ENCODE assay signal across 21 mouse cellular contexts in the genomic region with DNA sequence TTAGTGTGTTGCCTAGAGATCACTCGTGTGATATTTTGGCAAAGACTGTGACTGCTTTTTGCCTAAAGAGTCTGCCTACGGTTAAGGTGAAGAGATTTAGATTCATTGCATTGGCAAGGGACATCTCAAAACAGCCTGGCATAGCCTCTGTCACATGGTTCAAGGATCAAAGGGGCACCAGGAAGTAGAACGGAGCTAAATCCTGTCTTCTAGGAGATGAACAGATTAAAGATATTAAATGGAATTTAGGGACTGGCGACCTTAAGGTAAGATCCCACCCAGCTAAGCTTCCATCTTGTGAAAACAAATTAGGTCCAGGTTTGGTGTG.
DNase-seq lines count a peak whose midpoint lies in the region; ATAC-seq and TF ChIP-seq lines count a peak whose summit lies in the region.
"Had no signal": no experiment of that assay in that cellular context is flagged by ENCODE, and none has a peak within 500 bp of the region (broad histone marks: within the 10 kb centered on the region; RNA-seq: fewer than 3 reads in every experiment).

No protein-coding gene starts in this region.

- no peak overlapping the region for H3K4me2 ChIP-seq in kidney, embryonic 16.5 days (replicated peaks; ENCODE audit: low read depth, low read length)
- no peak overlapping the region for H3K4me2 ChIP-seq in kidney, embryonic 14.5 days (replicated peaks; ENCODE audit: low read depth, low read length)
- H3K4me2 ChIP-seq: embryonic facial prominence, embryonic 12.5 days; forebrain, embryonic 13.5 days; forebrain, embryonic 15.5 days had no signal

- no peak overlapping the region for H3K9ac ChIP-seq in kidney, embryonic 16.5 days (replicated peaks; ENCODE audit: low read length)
- no peak overlapping the region for H3K9ac ChIP-seq in kidney, embryonic 14.5 days (ENCODE audit: low read depth, low read length)
- H3K9ac ChIP-seq: embryonic facial prominence, embryonic 12.5 days; forebrain, embryonic 13.5 days; forebrain, embryonic 15.5 days; forebrain, postnatal 0 days had no signal

- H3K27me3 ChIP-seq in kidney, adult 2 months (replicated peaks; ENCODE audit: control insufficient read depth, insufficient read depth, low read length) = no peaks in the 10 kb centered on the region
- no peaks in the 10 kb centered on the region for H3K27me3 ChIP-seq in kidney, embryonic 16.5 days (ENCODE audit: insufficient read depth, low read length)
- no peaks in the 10 kb centered on the region for H3K27me3 ChIP-seq in kidney, embryonic 14.5 days (ENCODE audit: control insufficient read depth, insufficient read depth, low read length)
- H3K27me3 ChIP-seq: embryonic facial prominence, embryonic 12.5 days; forebrain, embryonic 13.5 days; forebrain, embryonic 15.5 days had no signal

- TF ChIP-seq CTCF in kidney, adult 2 months (conservative IDR thresholded peaks at IDR 0.05; ENCODE audit: insufficient read depth, insufficient read length, low read depth, low read length) = no peak

- no peak overlapping the region for H3K4me3 ChIP-seq in kidney, adult 2 months (ENCODE audit: insufficient read depth, low read depth, low read length)
- H3K4me3 ChIP-seq in kidney, embryonic 16.5 days (ENCODE audit: low read length) = no peak overlapping the region
- H3K4me3 ChIP-seq in kidney, embryonic 14.5 days (ENCODE audit: low read length) = no peak overlapping the region
- H3K4me3 ChIP-seq: embryonic facial prominence, embryonic 10.5 days; embryonic facial prominence, embryonic 12.5 days; forebrain, embryonic 13.5 days; forebrain, embryonic 15.5 days had no signal

- H3K9me3 ChIP-seq in kidney, embryonic 16.5 days (ENCODE audit: low read length) = no peaks in the 10 kb centered on the region
- no peaks in the 10 kb centered on the region for H3K9me3 ChIP-seq in kidney, embryonic 14.5 days (ENCODE audit: control insufficient read depth, low read length)
- H3K9me3 ChIP-seq: embryonic facial prominence, embryonic 10.5 days; embryonic facial prominence, embryonic 12.5 days; forebrain, embryonic 13.5 days; forebrain, embryonic 15.5 days; G1E had no signal

- H3K27ac ChIP-seq in kidney, adult 2 months (ENCODE audit: insufficient read depth, low read depth, low read length) = peak overlapping the region; percentile 53
- H3K27ac ChIP-seq in kidney, embryonic 16.5 days (ENCODE audit: low read length) = no peak overlapping the region
- H3K27ac ChIP-seq in kidney, embryonic 14.5 days (ENCODE audit: low read depth, low read length) = no peak overlapping the region
- H3K27ac ChIP-seq: embryonic facial prominence, embryonic 10.5 days; embryonic facial prominence, embryonic 12.5 days; forebrain, embryonic 13.5 days; forebrain, embryonic 15.5 days had no signal

- H3K4me1 ChIP-seq in kidney, adult 2 months (ENCODE audit: control insufficient read depth, insufficient read depth, low read length) = peaks cover 8% of the 10 kb centered on the region; the same call in 1 of the 2 replicates
- H3K4me1 ChIP-seq in kidney, embryonic 16.5 days (ENCODE audit: insufficient read depth, low read length) = 0 out of 2 replicates have a peak, but pooled peaks cover 5% of the 10 kb centered on the region
- 0 out of 2 replicates have a peak, but pooled peaks cover 4% of the 10 kb centered on the region for H3K4me1 ChIP-seq in kidney, embryonic 14.5 days (ENCODE audit: control insufficient read depth, insufficient read depth, low read length)
- H3K4me1 ChIP-seq: embryonic facial prominence, embryonic 12.5 days had no signal

- whole genome bisulfite sequencing in kidney, adult 2 months = 43% methylated on average over 4 of the region's 4 CpGs
- 57% methylated on average over 4 of the region's 4 CpGs for WGBS in kidney, embryonic 16.5 days
- 51% methylated on average over 4 of the region's 4 CpGs for WGBS in kidney, embryonic 14.5 days

- no peak for TF ChIP-seq POLR2A in kidney, adult 2 months (IDR thresholded peaks at IDR 0.05; ENCODE audit: low read depth, low read length)

- ATAC-seq in kidney, embryonic 16.5 days (ENCODE audit: low FRiP score, low TSS enrichment) = no peak
- no peak for ATAC-seq in kidney, embryonic 14.5 days (ENCODE audit: low FRiP score, low TSS enrichment)
- ATAC-seq in CD4-positive, CD25-positive, alpha-beta regulatory T cell, adult 4 months = no peak
- ATAC-seq: activated CD4-positive, CD25-positive, alpha-beta regulatory T cell, adult 4 months; forebrain, embryonic 13.5 days; forebrain, embryonic 15.5 days; forebrain, postnatal 0 days; Patski had no signal

- H3K36me3 ChIP-seq in kidney, adult 2 months (ENCODE audit: control insufficient read depth, insufficient read depth, low read length) = no peaks in the 10 kb centered on the region
- no peaks in the 10 kb centered on the region for H3K36me3 ChIP-seq in kidney, embryonic 16.5 days (ENCODE audit: insufficient read depth, low read length)
- H3K36me3 ChIP-seq in kidney, embryonic 14.5 days (ENCODE audit: control insufficient read depth, insufficient read depth, low read length) = no peaks in the 10 kb centered on the region
- H3K36me3 ChIP-seq: embryonic facial prominence, embryonic 10.5 days; embryonic facial prominence, embryonic 12.5 days; forebrain, embryonic 15.5 days; G1E had no signal

- peak; percentile 55 for DNase-seq in kidney, adult 2 months
- peak; percentile 26 to 34 for DNase-seq in kidney, postnatal 36 days
- DNase-seq: adrenal gland, adult 8-10 months; adrenal gland, postnatal 14 days; adrenal gland, postnatal 36 days; cerebellum, adult 11-12 months; cerebellum, adult 2 months; cerebellum, adult 9-10 months; cerebellum, postnatal 10 days; cerebellum, postnatal 25 days; forebrain, postnatal 0 days had no signal
